Mouse (Mus musculus) kidney, embryonic 16.5 days (tissue): Measurements from ENCODE around the gene B4galnt1. TPM values are rescaled to one million over a fixed set of nuclear protein-coding genes. Genes with fewer than 3 reads are reported as not detected.
A peak's percentile ranks its signal among the peaks of the same experiment; 100 is the strongest.

Source experiments
- ATAC-seq: fragments of 200-750 bp; cut with Nextera tagmentation; 2 replicates; pipeline ENCODE4 v1.8.0; 2017; ENCODE audit warnings: moderate TSS enrichment; ENCODE audit not compliant: low FRiP score, low TSS enrichment
- H3K27ac ChIP-seq: fragments of 300-500 bp; sonication (generic); 2 replicates; pipeline ENCODE4 v1.5.1; 2014; ENCODE audit warnings: low read length
- H3K27me3 ChIP-seq: fragments of 300-500 bp; sonication (generic); 2 replicates; pipeline ENCODE4 v1.6.1; 2014; ENCODE audit warnings: low read length, control low read depth, mixed read lengths; ENCODE audit not compliant: insufficient read depth
- H3K36me3 ChIP-seq: fragments of 300-500 bp; sonication (generic); 2 replicates; pipeline ENCODE4 v1.6.1; 2014; ENCODE audit warnings: low read length, control low read depth, mixed read lengths; ENCODE audit not compliant: insufficient read depth
- H3K4me1 ChIP-seq: fragments of 300-500 bp; sonication (generic); 2 replicates; pipeline ENCODE4 v1.6.1; 2014; ENCODE audit warnings: low read length, control low read depth, mixed read lengths; ENCODE audit not compliant: insufficient read depth
- H3K4me2 ChIP-seq: fragments of 300-500 bp; sonication (generic); replicated peaks from 2 replicates; pipeline ENCODE4 v1.6.1; 2014; ENCODE audit warnings: low read depth, low read length
- H3K4me3 ChIP-seq: fragments of 300-500 bp; sonication (generic); 2 replicates; pipeline ENCODE4 v1.5.1; 2014; ENCODE audit warnings: mild to moderate bottlenecking, low read length
- H3K9ac ChIP-seq: fragments of 300-500 bp; sonication (generic); replicated peaks from 2 replicates; pipeline ENCODE4 v1.6.1; 2014; ENCODE audit warnings: low read length
- H3K9me3 ChIP-seq: fragments of 300-500 bp; sonication (generic); 2 replicates; pipeline ENCODE4 v1.6.1; 2016; ENCODE audit warnings: low read length, control low read depth
- WGBS: fragments of 180-500 bp; shearing (Covaris S2); extraction: QIAGEN DNeasy Blood & Tissue Kit; methylation state at CpG from one replicate; pipeline ENCODE4 v1.1.7; 2014; 5-methylcytosine and 5-hydroxymethylcytosine counted together
- polyA plus RNA-seq: library from polyadenylated mRNA; unstranded; fragments of >200 nt; fragmentation: Nextera tagmentation; extraction: Ambion mirVana; gene quantifications from 2 replicates; pipeline ENCODE4 v1.2.1, GENCODE M21; 2015

Gene B4galnt1
- polyA plus RNA-seq, 1 experiment from 2014 or later = 7.2 TPM

- ATAC-seq = peak; percentile 60
- no peaks in the 10 kb centered on the region for H3K36me3 ChIP-seq
- peaks cover 54% of the 10 kb centered on the region for H3K27me3 ChIP-seq
- no peaks in the 10 kb centered on the region for H3K9me3 ChIP-seq
- peak overlapping the region; percentile 62 for H3K4me3 ChIP-seq
- no peak overlapping the region for H3K27ac ChIP-seq
- H3K4me1 ChIP-seq = peaks cover 22% of the 10 kb centered on the region
- H3K9ac ChIP-seq = peak overlapping the region; percentile 68
- under 1% methylated on average over 56 of the region's 56 CpGs for WGBS
- peak overlapping the region; percentile 100 for H3K4me2 ChIP-seq
These were observed 804 bp downstream of the B4galnt1 start for GRCm38 (mm10) chr10:127165654-127166403.

- Histone ChIP-seq H3K9me3 (no peaks in the 10 kb centered on the region), H3K27ac (no peak overlapping the region), H3K4me2 (peak overlapping the region; percentile 100), H3K4me1 (peaks cover 22% of the 10 kb centered on the region), H3K4me3 (peak overlapping the region; percentile 62), H3K27me3 (peaks cover 54% of the 10 kb centered on the region), H3K9ac (peak overlapping the region; percentile 68), H3K36me3 (no peaks in the 10 kb centered on the region)
- ATAC-seq = no peak
- 4% methylated on average over 11 of the region's 11 CpGs for WGBS
These were observed 1.3 kb downstream of the B4galnt1 start for GRCm38 (mm10) chr10:127166404-127166715.

GRCm38 (mm10) chr10:127166771-127167613 lies 2.0 kb downstream of the B4galnt1 start:
- H3K4me2 ChIP-seq = 0 out of 2 replicates have a peak overlapping the region, but pooled peaks have one; percentile 100
- WGBS = 27% methylated on average over 15 of the region's 15 CpGs
- no peaks in the 10 kb centered on the region for H3K9me3 ChIP-seq

GRCm38 (mm10) chr10:127167614-127168192 lies 2.7 kb downstream of the B4galnt1 start:
- H3K9ac ChIP-seq = no peak overlapping the region
- no peak overlapping the region for H3K4me2 ChIP-seq

More at GRCm38 (mm10) chr10:127166771-127167613, 2.0 kb downstream of the B4galnt1 start:
- Histone ChIP-seq H3K36me3 (no peaks in the 10 kb centered on the region), H3K27ac (no peak overlapping the region), H3K9ac (peak overlapping the region; percentile 68), H3K4me3 (peak overlapping the region; percentile 62), H3K4me1 (peaks cover 22% of the 10 kb centered on the region), H3K27me3 (peaks cover 60% of the 10 kb centered on the region)
- ATAC-seq = no peak

GRCm38 (mm10) chr10:127170002-127170401 lies 5.0 kb downstream of the B4galnt1 start:
- Histone ChIP-seq H3K9ac (peak overlapping the region; percentile 7; the same call in 1 of the 2 replicates), H3K4me2 (peak overlapping the region; percentile 74), H3K27ac (no peak overlapping the region), H3K27me3 (peaks cover 59% of the 10 kb centered on the region), H3K9me3 (no peaks in the 10 kb centered on the region), H3K4me3 (peak overlapping the region; percentile 49), H3K4me1 (peaks cover 19% of the 10 kb centered on the region), H3K36me3 (no peaks in the 10 kb centered on the region)
- ATAC-seq = no peak
- WGBS = 4% methylated on average over 22 of the region's 22 CpGs

More at GRCm38 (mm10) chr10:127167614-127168192, 2.7 kb downstream of the B4galnt1 start:
- H3K4me1 ChIP-seq = peaks cover 22% of the 10 kb centered on the region
- H3K36me3 ChIP-seq = no peaks in the 10 kb centered on the region
- 37% methylated on average over 10 of the region's 10 CpGs for WGBS
- H3K27me3 ChIP-seq = peaks cover 61% of the 10 kb centered on the region
- no peak overlapping the region for H3K27ac ChIP-seq
- no peak for ATAC-seq
- H3K9me3 ChIP-seq = no peaks in the 10 kb centered on the region
- no peak overlapping the region for H3K4me3 ChIP-seq

GRCm38 (mm10) chr10:127170837-127171272 lies 5.8 kb downstream of the B4galnt1 start:
- peaks cover 53% of the 10 kb centered on the region for H3K27me3 ChIP-seq

GRCm38 (mm10) chr10:127171631-127172200 lies 6.7 kb downstream of the B4galnt1 start:
- Histone ChIP-seq H3K36me3 (no peaks in the 10 kb centered on the region), H3K4me2 (no peak overlapping the region), H3K27ac (no peak overlapping the region), H3K9ac (no peak overlapping the region), H3K27me3 (peaks cover 50% of the 10 kb centered on the region), H3K4me3 (no peak overlapping the region), H3K9me3 (no peaks in the 10 kb centered on the region), H3K4me1 (peaks cover 16% of the 10 kb centered on the region)
- WGBS = 82% methylated on average over 15 of the region's 15 CpGs
- no peak for ATAC-seq

More at GRCm38 (mm10) chr10:127170837-127171272, 5.8 kb downstream of the B4galnt1 start:
- ATAC-seq = peak; percentile 74
- Histone ChIP-seq H3K4me2 (peak overlapping the region; percentile 74), H3K4me1 (peaks cover 13% of the 10 kb centered on the region), H3K27ac (no peak overlapping the region), H3K9me3 (no peaks in the 10 kb centered on the region), H3K4me3 (peak overlapping the region; percentile 49), H3K9ac (peak overlapping the region; percentile 7), H3K36me3 (no peaks in the 10 kb centered on the region)
- WGBS = 0% methylated on average over 29 of the region's 29 CpGs

GRCm38 (mm10) chr10:127173148-127174065 lies 8.4 kb downstream of the B4galnt1 start:
- Histone ChIP-seq H3K4me1 (peaks cover 27% of the 10 kb centered on the region), H3K9me3 (no peaks in the 10 kb centered on the region), H3K27me3 (peaks cover 47% of the 10 kb centered on the region), H3K4me2 (no peak overlapping the region), H3K4me3 (no peak overlapping the region), H3K27ac (no peak overlapping the region), H3K9ac (no peak overlapping the region), H3K36me3 (no peaks in the 10 kb centered on the region)
- no peak for ATAC-seq
- 87% methylated on average over 16 of the region's 16 CpGs for WGBS
